Mouse (Mus musculus) effector memory CD4-positive, alpha-beta T cell, adult 7 months (primary cell): Measurements from ENCODE around the gene Zfand4. TPM values are rescaled to one million over a fixed set of nuclear protein-coding genes. Genes with fewer than 3 reads are reported as not detected.

Experiments used
- polyA plus RNA-seq: library from polyadenylated mRNA; unstranded; fragments of 100-300 nt; shearing (Covaris generic); gene quantifications from one replicate; pipeline ENCODE4 v1.2.1, GENCODE M21; 2017

Zfand4 gene
- polyA plus RNA-seq: 5.6 TPM

DNA sequence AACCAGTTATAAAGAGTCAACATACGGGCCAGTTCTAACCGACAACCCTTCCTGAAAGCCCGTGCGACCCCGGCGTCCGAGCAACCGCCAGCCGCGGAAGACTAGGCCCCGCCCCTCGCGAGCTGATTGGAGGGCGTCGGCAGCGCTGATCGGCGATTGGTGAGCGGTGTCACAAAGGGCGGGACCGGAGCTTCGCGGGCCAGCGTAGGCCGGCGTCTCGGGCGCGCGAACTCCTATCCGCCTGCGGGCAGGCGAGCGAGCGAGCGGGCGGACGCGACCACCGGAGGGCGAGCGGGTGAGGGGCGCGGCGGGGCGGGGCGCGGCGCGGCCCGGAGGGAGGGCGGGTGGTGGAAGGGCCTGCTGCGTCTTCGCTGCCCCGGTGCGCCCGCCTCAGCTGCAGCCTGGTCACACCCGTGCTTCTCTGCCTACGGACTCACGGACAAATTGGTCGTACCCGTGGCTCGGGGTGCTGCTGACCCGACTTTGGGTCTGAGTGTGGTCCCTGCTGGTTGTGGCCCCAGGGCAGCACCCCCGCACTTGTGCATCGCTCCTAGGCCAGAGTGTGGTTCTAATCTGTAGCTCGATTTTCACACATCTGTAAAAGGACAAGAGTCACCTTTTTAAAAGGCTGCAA lies at the start of gene Zfand4:
TSS of gene Zfand4 (plus strand) at position 205 of the 634 bp plus-strand sequence.

GRCm38 (mm10) chr6:116337835-116338501 lies 73.9 kb downstream of the Zfand4 start, which contains the start of gene March8:
March8 (plus strand) TSS chr6:116338024.

Other genes starting within 250 kb of the Zfand4 start
- 11.5 TPM for gene Tmcc1, start 70.7 kb upstream of the Zfand4 start, polyA plus RNA-seq
- 59.9 TPM for gene Washc2, start 56.2 kb upstream of the Zfand4 start, polyA plus RNA-seq
- 1.6 TPM for gene March8, start 73.8 kb downstream of the Zfand4 start, polyA plus RNA-seq
- 0.11 TPM for gene Alox5, start 197.0 kb downstream of the Zfand4 start, polyA plus RNA-seq
- not detected for gene Olfr211, start 224.9 kb downstream of the Zfand4 start, polyA plus RNA-seq
- gene Olfr212, start 242.3 kb downstream of the Zfand4 start, polyA plus RNA-seq: not detected